Mouse (Mus musculus) spleen, embryonic (tissue): ENCODE measurements around the gene Washc1.
"Not testable (repeated sequence)": the region's sequence is repeated elsewhere in the genome, so short reads cannot be mapped to it uniquely, and the experiment has no call there.

ENCODE experiments used
- CTCF ChIA-PET: fragments of 350-600 bp; sonication (Branson Sonifier 250); formaldehyde crosslinking; loops from one replicate; lab custom pipeline; 2022; lab: Charles Lee

The Washc1 gene

DNA sequence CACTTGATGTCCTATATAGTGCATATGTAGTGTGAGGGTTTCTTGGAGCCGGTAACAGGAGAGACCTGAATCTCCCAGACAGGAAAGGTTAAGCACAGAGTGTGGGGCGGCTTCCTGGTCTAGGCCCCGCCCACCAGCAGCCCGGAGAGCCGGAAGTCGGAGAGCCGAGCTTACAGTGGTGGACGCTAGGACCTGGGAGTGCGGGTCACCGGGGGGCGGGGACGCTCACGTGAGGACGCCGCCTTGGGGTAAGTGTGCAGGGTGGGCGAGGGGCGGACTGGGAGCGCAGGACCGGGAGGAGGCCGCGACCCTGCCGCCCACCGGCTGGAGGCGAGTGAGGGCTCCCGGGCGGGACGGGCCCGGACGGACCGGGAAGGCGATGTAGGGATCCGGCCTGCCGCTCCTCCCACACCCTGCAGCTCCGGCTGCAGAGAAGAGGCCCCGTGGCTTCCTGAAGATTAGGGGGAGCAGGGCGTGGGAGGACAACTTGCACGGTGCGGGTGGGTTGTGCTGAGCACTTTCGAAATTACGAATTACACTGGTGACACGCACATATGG, at the start of gene Washc1:
Washc1 (plus strand) TSS at position 144 of the 558 bp plus-strand sequence.
- CTCF ChIA-PET, result interaction anchor here (0.6 to 1.0 kb wide), 2 partner anchors 12 to 106 kb away, joined by 3 to 10 read pairs; partner anchors contain the start of gene Ddx11

DNA sequence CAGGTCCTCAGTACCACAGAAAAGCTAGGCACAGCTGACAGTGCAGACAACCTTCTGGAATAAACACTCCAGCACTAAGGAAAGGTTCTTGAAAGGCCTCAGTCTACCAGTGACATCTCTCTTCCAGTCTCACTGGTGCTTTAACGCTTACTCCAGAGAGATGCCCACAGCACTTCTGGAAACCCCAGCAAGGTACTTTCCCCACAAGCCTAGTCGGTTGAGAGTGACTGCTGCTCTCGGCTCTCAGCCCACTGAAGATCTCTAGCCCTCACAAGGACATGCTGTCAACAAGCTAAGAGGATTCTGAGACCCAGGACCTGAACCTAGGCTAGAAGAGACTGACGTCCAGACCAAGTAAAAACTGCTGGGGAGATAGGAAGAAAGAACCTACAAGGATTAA, 46.2 kb upstream of the Washc1 start:
- CTCF ChIA-PET, result no interaction called here

DNA sequence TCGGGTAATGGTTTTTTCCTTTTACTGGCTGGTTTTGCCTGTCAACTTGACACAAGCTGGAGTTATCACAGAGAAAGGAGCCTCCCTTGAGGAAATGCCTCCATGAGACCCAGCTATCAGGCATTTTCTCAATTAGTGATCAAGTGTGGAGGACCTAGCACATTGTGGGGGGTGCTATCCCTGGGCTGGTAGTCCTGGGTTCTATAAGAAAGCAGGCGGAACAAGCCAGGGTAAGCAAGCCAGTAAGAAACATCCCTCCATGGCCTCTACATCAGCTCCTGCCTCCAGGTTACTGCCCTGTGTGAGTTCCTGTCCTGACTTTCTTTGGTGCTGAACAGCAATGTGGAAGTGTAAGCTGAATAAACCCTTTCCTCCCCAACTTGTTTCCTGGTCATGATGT, 42.3 kb upstream of the Washc1 start:
- CTCF ChIA-PET, result not testable (repeated sequence)

DNA sequence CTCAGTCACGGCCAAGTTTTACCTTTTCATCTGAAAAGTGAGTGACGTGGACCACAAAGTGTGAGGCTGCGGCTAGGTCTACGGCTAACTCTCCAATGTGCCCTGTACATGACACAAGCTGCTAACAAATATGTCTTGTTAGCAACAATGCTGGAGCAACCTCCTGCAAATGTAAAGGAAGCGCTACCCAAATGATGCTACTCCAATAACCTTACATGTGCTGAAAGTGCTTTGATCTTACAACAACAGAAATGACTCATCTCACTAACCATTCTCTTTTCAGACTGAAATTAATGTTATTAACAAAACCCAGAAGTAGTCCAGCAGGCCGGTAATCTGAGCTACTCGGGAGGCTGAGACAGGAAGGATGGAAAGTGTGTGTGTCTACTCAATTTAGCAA, 37.4 kb upstream of the Washc1 start:
- CTCF ChIA-PET, result no interaction called here

DNA sequence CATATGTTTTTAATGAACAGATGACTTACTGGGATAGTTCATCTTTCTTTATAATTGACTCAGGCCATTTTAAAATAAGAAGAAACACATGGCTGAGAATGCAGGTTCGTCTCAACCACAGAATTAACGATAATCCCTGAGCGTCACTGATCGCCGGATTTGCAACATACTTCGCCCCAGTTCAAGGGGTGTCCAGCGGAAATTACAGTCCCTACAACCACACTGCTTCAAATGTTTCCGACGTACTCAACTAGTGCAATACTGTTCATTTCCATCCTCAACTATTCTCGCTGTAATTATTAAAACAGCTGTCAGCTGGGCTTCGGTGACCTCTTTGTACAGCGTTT, 35.5 kb upstream of the Washc1 start:
- CTCF ChIA-PET, result interaction anchor here (0.6 kb wide), 1 partner anchor 17 kb away, joined by 3 read pairs; no protein-coding TSS in a partner anchor

DNA sequence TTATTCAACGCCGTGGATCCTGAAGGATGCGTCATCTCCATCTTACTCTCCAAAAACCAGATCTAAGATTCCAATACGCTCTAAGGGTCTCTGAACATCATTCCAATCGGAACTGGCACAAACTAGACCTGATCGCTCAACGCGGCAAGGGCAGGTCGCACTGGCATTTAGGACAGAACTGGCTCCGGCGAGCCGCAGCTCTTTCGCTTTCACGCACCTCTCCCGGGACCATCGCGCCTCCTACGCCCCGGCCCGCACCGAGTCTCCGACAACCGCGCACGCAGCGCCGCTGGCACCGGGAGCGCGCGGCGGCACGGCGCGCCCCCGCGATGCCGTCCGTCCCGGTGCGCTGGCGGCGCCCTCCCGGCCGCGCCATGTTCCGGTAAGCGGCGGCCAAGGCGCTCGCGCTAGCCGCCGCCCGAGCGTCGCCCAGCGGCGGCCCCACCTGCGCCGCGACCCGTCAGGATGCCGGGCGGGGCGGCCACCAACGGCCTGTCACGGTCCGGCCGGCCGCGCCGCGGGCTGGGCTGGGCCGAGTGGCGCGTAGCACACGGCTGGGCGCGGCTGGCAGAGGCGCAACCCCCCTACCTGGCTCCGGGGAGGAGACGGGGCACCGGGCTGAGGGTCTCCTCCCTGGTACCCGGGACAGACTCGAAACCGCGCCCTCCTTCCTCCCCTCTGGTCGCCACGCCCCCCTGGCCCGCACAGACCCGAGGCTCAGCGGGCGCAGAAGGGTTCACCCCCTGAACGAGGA, 35.0 kb upstream of the Washc1 start:
- CTCF ChIA-PET, result interaction anchor here (0.6 kb wide), 2 partner anchors 18 to 145 kb away, joined by 3 to 7 read pairs; no protein-coding TSS in a partner anchor

DNA sequence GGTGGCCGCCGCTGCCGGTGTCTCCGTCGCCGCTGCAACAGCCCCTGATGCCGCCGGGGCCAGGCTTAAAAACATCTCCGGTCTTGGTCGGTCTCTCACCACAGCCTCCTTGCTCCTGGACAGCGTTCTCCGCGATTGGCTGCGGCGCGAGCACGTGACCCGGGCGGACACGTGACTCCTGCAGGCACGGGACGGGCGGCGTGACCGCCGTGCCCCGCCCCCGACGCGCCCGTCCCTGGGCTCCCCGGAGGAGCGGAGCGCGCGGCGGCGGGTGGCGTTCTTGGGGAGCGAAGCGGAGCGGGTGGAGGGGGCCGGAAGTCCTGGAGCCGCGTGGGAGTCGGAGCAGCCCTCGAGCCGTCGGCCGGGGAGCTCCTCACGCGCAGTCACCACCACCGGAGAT, 34.4 kb upstream of the Washc1 start, which contains the start of gene Ankrd12:
Ankrd12 (minus strand) TSS at position 156 of the 400 bp plus-strand sequence.
- CTCF ChIA-PET, result interaction anchor here (0.6 kb wide), 1 partner anchor 146 kb away, joined by 7 read pairs; no protein-coding TSS in a partner anchor

DNA sequence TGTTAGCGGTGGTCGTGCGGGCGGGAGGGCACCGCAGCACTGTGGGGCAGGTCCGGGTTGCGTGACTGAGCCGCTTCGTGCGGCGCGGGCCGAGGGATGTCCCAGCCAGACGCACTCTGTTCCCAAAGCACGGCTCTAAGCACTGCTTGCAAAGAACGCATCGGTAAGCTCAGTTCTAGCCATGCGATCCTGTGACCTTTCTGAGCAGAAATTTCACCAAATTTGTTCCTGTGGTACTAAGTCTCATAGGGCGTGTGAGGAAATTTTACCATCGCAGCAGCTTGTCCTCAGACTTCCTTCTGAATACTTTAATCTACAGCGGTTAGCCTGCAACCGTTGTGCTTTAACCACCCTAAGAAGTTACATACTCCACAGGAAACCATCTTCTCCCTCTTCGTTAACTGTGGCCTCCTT, 33.9 kb upstream of the Washc1 start:
- CTCF ChIA-PET, result no interaction called here

DNA sequence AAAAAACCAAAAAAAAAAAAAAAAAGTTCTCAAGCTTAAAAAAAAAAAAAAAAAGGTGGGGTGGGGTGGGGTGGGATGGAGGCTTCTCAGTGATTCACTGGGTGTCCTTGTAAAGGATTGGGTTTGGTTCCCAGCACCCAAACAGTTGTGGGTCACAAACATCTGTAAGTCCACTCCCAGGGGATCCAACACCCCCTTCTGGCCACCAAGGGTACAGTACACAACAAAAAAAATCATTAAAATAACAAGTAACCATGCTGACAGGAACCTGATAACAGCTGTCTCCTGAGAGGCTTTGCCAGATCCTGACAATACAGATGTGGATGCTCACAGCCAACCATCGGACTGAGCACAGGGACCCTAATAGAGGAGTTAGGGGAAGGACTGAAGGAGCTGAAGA, 26.9 kb upstream of the Washc1 start:
- CTCF ChIA-PET, result no interaction called here

DNA sequence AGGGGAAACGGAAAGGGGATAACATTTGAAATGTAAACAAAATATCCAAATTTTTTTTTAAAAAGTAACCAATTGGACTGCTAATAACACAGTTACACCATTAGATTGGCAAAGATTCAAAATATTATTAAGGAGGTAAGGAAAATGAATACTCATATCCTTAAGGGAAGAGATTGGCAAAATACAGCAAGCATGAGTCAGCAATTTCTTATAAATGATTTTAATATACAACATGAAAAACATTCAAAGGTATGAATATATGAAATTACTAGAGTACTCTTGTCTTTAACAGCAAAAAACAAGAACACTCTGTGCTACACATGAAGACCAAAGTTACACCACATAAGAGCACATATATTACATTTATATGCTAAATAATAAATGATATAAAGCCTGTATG, 26.3 kb upstream of the Washc1 start:
- CTCF ChIA-PET, result no interaction called here

DNA sequence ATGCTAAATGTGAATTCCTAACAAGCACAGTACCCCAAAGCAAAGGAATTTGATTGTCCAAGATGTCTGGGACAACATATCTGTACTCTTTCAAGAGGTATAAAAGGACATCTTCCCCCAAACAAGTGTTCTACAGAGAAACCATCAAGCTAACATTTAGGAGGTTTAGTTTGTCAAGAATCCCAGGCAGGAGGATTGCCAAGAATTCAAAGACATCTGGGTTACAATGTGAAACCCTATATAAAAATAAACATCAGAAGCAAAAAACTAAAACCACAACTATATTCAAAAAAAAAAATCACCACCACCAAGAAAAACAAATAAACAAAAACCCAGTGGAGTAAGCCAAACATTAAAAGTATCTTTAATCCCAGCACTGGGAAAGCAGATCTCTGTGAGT, 21.1 kb upstream of the Washc1 start:
- CTCF ChIA-PET, result no interaction called here

DNA sequence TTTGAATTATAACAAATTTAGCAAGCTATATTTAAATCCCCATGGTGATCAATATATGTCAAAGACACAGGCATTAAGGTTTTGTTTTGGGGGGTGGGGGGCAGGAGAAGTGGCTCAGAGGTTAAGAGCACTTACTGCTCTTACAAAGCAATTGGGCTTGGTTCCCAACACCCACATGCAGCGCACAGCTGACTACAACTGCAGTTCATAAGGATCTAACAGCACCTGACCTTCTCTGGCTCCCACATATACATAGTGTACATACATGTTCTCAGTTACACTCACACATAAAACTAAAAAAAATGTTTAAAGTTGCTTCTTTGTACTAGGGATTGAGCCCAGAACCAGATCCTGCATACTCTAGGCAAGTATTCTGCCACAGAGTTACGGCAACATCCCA, 20.0 kb upstream of the Washc1 start:
- CTCF ChIA-PET, result no interaction called here

DNA sequence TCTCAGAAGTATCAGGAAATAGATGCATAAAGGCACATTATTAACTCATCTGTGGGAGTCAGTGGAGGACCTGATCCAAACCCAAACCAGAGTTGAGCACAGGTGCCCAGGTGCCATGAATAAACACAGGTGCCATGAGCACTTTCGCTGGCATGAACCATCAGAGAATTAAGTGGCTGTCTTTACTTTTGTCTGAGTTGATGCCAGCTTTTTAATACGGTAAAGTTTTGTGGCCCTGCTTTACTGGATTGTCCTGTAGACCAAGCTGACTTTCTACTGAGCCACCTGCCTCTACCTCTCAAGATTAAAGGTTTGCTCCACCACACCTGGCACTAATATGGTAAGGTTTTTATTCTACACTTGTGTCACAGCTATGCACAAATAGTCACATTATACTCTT, 19.3 kb upstream of the Washc1 start:
- CTCF ChIA-PET, result no interaction called here

DNA sequence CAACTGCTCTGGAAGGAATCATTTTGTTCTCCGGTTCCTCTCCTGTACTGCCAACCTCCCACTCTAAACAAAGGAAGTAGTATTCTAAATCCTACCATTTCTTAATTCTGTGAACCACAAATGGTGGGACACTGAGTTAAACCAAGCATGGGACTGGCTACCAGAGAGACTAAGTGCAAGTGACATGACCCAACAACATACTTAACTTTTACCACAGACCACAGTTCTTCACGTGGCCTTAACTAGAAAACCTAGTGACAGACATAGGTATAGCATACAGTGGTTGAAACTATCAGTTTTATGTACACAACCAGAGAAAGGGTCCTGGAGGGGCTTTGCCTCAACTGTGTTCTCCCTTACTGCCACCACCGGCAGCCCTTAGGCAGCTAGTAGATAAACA, 18.7 kb upstream of the Washc1 start:
- CTCF ChIA-PET, result no interaction called here

DNA sequence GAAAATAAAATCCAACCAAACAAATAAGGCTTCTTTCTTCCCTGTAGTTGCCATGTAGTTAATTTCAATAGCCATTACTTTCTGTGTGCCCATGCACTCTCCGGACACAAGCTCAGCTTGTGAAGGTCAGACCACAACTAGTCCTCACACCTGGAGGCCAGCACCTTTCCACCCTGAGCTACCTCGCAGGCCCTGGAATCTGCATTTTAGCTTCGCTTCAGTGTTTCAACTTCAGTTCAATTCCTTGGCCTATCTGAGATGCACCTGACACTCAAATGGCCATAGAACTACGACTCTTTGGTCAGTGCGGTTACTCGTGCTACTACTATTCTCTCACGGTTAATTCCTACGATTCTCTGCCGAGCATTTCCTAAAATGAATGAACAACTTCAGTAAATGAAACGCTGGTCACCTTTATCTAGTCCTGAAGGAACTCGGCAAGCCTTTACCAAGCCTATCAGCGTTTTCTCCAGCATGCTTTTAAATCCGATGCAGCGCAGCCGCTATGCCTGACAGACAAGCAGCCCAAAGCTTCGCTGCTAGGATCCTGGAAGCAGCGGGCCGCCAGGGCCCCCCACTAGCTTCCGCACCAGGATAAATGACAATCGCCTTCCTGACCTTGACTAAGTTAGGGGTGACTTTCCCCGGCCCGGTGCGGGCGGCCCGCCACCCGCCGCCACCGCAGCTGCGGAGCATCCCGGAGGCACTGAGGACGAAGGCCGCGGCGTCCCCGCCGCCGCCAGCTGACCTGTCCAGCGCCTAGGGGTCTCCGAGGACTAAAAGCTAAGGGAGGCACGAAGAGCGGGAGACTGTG, 10.6 kb upstream of the Washc1 start:
- CTCF ChIA-PET, result no interaction called here

DNA sequence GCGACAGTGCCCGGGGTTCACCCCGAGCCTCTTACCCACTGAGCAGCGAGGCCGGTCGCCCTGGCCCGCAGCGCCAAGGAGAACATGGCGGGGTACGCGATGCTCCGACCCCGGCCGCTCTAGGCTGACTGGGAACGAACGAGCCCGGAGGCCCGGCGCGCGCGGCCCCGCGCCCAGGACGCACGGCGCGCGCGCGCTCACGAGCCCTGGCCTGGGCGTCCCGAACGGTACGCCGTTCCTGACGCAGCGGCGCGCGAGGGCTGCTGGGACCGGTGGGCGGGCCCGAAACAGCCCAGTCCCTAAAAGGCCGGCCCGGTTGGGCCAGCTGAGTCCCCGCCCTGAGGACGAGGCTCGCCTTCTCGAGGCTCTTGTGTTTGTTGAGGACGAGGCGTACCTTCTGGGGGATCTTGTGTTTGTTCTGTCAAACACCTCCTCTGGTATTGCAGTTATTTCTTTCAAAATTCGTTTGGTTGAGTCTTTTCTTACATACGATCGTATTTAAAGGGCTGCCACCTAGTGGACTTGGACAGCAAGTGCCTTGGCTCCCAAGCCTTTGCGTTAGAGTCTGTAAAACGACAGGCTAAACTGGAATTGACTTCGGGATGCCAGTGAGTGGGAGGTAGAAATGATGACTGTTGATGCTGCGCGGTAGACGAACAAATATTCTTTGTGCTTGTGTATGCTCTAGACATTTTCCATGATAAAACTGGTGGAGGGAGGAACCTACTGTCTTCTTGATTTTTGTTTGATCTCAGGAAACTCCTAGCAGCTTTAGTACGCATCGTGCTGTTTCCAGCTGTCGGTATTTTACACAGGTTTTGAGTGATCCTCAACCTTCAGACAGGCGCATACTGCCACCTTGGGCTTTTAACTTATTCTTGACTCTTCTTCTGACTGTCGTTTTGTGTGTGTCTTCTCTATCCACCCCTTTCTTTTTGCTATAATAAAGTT, 9.7 kb upstream of the Washc1 start, which contains the start of gene Ndufv2:
Ndufv2 (minus strand) TSS at position 180 of the 951 bp plus-strand sequence.
- CTCF ChIA-PET, result no interaction called here

DNA sequence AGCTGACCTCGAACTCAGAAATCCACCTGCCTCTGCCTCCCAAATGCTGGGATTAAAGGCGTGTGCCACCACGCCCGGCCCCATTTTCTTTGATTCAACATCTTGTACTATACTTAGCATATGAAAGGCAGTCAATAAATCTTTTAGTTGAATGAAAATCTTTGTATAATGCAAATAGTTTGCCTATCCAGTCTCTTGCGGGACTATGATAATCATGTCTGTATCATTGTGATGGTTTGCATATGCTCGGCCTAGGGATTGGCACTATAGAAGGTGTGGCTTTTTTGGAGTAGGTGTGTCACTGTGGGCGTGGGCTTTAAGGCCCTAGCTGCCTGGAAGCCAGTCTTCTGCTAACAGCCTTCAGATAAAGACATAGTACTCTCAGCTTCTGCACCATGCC, 7.3 kb upstream of the Washc1 start:
- CTCF ChIA-PET, result no interaction called here

DNA sequence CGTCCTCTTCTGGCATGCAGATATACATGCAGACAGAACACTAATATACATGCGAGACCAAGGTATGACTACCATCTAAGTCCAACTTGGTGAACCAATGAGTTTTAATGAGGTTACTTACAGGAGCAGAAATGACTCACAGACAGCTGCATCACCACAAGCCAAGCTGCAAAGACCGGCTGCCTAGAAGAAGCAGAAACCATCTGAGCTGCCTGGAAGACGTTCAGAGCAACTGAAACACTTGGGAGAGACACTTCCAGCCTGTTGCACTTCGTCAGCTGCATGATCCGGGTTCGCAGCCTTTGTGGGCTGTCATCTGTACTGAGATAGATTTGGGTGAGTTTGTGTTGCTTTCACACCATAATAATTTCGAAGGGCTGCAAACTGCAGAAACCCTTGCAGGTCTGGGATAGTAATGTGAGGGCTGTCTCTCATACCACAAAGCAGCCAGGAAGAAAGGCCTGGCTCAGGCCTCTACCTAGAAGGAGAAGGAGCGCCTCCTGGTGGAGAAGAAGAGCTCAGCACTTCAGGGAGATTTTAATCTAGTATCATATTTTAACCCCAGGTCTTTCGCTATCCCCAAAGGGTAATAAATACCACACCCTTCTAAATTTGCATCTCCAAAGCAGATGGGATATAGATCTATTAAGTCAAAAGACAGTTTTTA, 4.6 kb upstream of the Washc1 start:
- CTCF ChIA-PET, result interaction anchor here (1.5 kb wide), 1 partner anchor 11 kb away, joined by 3 read pairs; no protein-coding TSS in a partner anchor

DNA sequence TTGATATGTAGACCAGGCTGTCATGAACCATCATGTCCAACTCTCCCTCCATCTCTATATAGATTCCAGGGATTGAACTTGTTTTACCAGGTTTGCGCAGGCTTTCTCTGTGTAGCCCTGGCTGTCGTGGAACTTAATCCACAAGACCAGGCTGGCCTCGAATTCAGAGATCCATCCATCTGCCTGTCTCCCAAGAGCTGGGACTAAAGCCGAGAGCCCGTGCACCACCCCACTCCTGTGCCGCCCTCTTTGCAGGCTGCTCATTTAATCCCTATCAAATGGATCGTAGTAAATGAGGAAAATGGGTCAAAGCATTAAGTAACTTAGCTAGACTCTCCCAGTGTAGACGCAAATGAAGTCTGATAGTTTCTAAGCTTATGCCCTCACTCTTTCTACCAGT, 3.9 kb upstream of the Washc1 start:
- CTCF ChIA-PET, result interaction anchor here (1.5 kb wide), 1 partner anchor 11 kb away, joined by 3 read pairs; no protein-coding TSS in a partner anchor

DNA sequence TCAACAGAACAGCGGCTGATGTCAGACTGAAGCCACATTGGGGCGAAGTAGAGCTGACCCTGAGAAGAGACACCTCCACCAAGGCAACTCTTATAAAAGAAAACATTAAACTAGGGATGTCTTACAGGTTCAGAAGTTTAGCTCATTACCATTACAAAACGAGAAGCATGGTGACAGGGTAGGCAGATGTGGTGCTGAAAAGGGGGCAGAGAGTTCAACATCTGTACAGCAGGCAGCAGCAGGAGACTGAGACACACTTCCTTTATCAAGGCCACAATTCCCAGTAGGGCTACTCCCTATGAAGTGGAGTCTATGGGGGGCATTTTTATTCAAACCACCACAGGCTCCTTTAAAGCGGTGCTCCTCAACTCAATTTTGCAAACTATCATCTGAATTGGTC, 3.1 kb upstream of the Washc1 start:
- CTCF ChIA-PET, result no interaction called here
